Mouse (Mus musculus) brown adipose tissue, adult 24 weeks (tissue): ENCODE data around the gene Map1lc3b. TPM values are rescaled to one million over a fixed set of nuclear protein-coding genes. Genes with fewer than 3 reads are reported as not detected.
A peak's percentile ranks its signal among the peaks of the same experiment; 100 is the strongest.

Source experiments
- H3K27ac ChIP-seq: fragments of 200-500 bp; replicated peaks from 2 replicates; pipeline ENCODE4 v1.5.1; 2012; ENCODE audit warnings: low read depth, mild to moderate bottlenecking, low read length
- H3K4me1 ChIP-seq: fragments of 200-500 bp; 2 replicates; pipeline ENCODE4 v1.6.1; 2012; ENCODE audit warnings: low read length, mixed read lengths; ENCODE audit not compliant: control insufficient read depth, insufficient read depth, insufficient read length
- H3K4me3 ChIP-seq: fragments of 200-500 bp; 2 replicates; pipeline ENCODE4 v1.5.1; 2012; ENCODE audit warnings: low read depth, mild to moderate bottlenecking, low read length, moderate library complexity; ENCODE audit not compliant: insufficient read depth
- polyA plus RNA-seq: library from polyadenylated mRNA; stranded (reverse); fragments of >200 nt; gene quantifications from 2 replicates; pipeline ENCODE4 v1.2.4, GENCODE M21; 2012; ENCODE audit not compliant: missing spikeins, insufficient read depth, insufficient read length

Gene Map1lc3b
- polyA plus RNA-seq, 1 experiment: 275 TPM

DNA sequence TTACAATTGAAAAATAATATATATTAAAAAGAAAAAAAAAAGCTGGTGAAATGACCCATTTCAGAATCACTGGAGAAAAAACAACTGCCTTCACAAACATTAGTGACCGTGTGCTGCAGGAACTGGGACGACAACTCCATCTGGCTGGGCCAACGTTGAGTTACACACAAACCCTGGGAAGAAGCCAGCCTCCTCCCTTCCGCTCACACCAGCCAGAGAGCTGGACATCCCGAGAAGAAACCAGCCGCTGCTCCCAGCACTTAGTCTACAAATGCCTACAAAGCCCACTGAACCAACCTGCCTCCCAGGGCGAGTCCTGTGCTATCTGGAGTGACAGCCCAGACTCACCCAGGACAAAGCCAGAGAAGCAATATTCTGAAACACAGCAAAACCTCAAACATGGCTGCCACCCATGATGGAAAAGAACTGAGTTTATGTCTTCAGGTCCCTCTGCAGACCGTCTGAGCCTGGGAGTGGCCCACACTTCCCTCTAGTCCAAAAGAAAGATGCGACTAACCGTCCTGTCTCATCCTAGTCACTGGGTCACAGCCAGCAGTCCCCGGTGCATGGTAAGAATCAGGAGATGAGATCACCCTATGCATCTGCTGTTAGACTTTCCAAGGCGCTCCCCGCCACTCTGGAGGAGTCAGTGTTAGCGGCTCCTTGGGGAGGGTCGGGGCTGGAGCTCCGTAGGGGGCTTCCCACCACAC is 28.4 kb upstream of the Map1lc3b start:
- H3K27ac ChIP-seq: peak overlapping the region; percentile 46; the same call in 1 of the 2 replicates

DNA sequence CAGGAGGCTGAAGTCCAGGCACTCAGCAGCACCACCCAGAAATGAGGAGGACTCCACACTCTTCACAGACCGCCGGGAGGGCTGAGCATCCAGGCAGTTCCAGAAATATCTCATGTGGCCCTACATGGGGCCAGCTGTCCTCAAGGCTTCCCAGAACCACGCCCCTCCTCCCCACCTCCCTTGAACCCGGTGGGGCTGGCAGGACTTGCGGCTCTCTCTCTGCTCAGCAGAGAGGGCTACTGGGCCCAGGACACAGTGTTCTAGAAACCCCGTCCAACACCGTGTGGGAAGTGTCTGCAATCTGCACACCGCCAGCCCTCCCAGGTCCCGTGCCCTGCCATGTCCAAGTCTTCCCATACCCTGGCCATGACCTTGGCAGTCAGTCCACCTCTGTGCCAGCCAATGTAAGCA is 27.2 kb upstream of the Map1lc3b start:
- peak overlapping the region; percentile 37 for H3K27ac ChIP-seq
- H3K4me3 ChIP-seq: no peak overlapping the region
- peaks cover 12% of the 10 kb centered on the region; the same call in 1 of the 2 replicates for H3K4me1 ChIP-seq

More for the DNA sequence above, 28.4 kb upstream of the Map1lc3b start:
- 0 out of 2 replicates have a peak overlapping the region, but pooled peaks have one; percentile 3 for H3K4me3 ChIP-seq
- peaks cover 9% of the 10 kb centered on the region; the same call in 1 of the 2 replicates for H3K4me1 ChIP-seq

DNA sequence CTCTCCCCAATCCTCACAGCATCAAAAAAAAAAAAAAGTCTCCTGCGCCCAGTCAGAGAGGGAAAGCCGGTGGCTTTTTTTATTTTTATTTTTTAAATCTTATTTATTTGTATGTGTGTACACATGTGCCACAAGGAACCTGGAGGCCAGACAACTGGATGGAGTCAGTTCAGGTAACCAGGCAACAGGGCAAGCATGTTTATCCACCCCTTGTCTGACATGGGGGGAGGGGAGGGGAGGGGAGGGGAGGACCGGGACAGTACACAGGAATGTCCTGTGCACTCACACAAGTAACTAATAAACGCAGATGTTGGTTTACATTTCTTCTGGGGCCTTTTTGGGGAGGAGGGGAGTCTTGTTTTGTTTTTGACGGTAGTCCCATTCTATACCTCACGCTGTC is 26.5 kb upstream of the Map1lc3b start:
- Histone ChIP-seq H3K27ac (0 out of 2 replicates have a peak overlapping the region, but pooled peaks have one; percentile 37), H3K4me1 (peaks cover 15% of the 10 kb centered on the region; the same call in 1 of the 2 replicates), H3K4me3 (no peak overlapping the region)

DNA sequence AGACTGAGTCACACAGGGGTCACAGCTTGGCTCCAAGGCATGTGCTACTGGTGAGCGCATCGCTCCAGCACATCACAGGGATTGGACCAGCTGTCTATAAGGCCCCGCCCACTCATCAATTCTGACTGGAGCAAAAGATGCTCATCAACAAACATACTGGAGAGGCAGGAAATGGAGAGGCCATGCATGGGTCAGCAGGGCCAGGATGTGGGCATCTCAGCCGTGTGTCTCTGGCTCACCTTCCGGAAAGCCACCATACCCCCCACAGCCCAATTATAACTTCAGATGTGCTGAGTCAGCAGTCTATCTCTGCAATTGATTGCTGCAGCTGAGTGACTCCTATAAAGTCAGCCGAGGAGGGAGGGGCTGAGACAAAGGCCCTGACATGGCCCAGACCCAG is 21.8 kb upstream of the Map1lc3b start:
- no peak overlapping the region for H3K27ac ChIP-seq
- H3K4me3 ChIP-seq: no peak overlapping the region

DNA sequence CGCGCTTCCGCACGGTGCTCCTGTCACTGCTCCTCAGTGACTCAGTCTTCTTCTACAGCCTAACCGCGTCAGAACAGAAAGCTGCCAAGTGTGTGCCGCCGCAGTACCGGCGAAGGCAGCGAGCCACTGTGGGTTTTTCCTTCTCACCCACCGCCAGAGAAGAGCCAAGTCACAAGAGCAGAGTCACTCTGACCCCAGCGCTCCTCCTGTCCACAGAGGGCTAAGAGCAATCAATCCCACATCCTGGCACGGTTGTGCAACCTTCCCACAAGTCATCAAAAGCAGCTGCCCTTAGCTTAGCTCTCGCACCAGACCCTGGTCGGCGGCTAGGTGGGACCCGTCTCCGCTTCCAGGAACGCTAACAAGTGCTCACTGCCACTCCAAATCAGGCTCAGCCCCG is 19.8 kb upstream of the Map1lc3b start:
- Histone ChIP-seq H3K27ac (no peak overlapping the region; the same call in 1 of the 2 replicates), H3K4me1 (peaks cover 25% of the 10 kb centered on the region), H3K4me3 (peak overlapping the region; percentile 19; the same call in 1 of the 2 replicates)

More for the DNA sequence above, 21.8 kb upstream of the Map1lc3b start:
- H3K4me1 ChIP-seq: peaks cover 22% of the 10 kb centered on the region

DNA sequence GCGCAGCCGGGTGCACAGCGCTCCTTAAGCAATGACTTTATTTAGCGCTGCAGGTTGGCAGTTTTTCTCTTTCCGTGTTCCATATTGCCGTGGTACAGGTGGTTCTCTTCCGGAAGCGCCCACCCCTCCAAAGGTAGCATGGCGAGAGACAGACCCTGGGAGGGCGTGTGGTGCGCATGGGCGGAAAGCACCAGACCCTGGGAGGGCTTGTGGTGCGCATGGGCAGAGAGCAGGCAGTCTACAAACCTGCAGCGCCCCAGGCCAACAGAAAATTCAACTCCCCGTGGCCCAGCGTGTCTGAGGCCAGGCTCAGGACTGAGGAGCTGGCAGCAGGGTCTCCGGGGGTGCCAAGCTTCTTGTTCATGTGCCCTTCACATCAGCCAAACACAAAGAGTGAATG is 19.4 kb upstream of the Map1lc3b start:
- Histone ChIP-seq H3K4me1 (peaks cover 25% of the 10 kb centered on the region), H3K27ac (peak overlapping the region; percentile 31), H3K4me3 (no peak overlapping the region; the same call in 1 of the 2 replicates)

DNA sequence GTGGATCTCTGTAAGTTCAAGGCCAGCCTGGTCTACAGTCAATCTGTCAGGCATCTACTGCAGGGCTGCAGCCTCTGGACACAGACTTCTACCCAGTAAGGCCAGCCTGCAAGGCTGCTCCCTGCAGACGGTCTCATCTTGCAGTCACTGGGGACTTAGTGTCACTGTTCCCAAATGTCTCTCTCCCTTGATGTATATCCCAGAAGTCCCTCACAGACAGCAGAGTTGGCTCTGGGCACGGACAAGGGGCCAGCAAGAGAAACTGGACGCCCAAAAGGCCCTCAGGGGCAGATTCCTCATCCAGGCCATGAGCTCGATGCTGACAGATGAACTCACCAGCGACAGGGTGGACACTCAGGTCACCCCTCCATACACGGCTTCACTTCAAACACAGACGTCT is 18.0 kb upstream of the Map1lc3b start:
- H3K27ac ChIP-seq: no peak overlapping the region
- peaks cover 35% of the 10 kb centered on the region for H3K4me1 ChIP-seq
- H3K4me3 ChIP-seq: no peak overlapping the region

DNA sequence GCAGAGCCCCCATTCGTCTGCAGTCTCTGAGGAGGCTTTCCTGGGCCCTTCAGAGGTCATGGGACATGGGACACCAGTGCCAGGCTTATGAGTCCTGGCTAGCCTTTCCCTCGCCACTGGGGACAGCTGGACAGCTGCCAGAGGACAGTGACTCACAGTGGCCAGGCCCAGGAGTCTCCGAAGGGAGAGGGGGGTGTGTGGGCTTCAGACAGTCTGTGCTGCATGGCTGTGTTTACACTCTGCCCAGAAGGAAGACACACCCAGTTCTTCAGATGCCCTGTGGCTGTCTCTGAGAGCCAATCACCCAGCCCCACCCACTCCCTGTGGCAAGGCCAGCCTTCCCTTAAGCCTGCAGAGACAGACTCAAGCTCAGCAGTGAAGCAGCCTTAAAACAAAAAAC is 16.9 kb upstream of the Map1lc3b start:
- H3K4me1 ChIP-seq: peaks cover 33% of the 10 kb centered on the region
- no peak overlapping the region for H3K27ac ChIP-seq
- no peak overlapping the region for H3K4me3 ChIP-seq

DNA sequence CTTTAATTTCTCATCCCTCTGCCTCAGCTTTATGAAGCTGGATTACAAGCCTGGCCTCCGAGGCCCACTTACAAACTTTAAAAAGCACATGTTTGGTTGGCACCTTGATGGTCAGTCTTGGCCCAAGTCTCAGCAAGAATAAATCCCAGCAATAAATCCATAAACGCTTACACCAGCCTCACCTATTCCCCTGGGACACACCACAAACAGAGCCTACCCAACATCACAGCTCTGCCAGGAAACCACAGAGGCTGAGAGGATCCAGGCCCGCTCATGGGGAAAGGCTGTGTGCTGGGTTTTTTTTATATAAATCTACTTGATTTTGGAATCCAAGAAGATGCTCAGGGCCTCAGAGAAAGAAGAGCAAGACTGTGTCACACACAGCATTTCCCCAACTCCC is 14.5 kb upstream of the Map1lc3b start:
- no peak overlapping the region for H3K27ac ChIP-seq
- peaks cover 31% of the 10 kb centered on the region for H3K4me1 ChIP-seq
- no peak overlapping the region for H3K4me3 ChIP-seq

DNA sequence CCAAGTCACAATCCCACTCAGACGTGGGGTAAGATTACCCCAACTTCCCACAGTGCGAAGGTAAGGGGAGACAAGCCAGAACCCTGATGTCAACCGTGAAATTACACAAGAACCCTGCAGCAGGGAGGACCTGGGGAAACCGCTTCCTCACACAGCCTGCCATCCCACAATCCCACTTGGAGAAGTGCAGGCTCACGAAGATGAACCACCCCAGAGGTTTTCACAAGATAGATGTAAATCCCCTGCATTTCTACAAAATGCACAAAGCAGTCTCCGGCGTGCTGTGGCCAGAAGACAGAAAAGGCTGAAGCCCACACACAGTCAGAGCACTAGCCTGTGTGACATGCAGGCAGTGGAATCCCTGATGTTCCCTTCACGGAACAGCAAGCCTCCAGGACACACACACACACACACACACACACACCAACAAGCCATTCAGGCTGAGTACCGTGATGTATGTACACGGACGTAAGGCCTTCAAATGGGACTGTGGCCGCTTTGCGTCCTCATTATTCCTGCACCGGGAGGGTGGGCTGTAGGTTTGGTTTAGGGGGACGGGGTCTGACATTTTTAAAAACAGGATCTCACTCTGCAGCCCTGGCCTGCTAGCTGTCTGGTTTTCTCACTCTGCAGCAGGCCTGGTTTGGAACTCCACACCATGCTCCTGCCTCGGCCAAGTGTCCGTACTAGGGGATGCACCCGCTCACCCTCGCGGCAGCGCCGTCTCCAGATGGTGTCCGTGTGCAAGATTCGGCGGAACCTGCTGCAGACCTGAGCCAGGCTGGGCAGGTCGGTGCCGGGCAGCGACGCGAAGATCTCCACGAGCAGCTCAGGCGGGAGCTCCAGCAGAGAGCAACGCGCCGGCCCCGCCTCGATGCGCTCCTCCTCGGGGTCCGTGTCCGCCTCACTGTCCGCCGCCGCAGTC is 12.1 kb upstream of the Map1lc3b start:
- Histone ChIP-seq H3K4me3 (peak overlapping the region; percentile 86), H3K27ac (no peak overlapping the region), H3K4me1 (peaks cover 19% of the 10 kb centered on the region)

DNA sequence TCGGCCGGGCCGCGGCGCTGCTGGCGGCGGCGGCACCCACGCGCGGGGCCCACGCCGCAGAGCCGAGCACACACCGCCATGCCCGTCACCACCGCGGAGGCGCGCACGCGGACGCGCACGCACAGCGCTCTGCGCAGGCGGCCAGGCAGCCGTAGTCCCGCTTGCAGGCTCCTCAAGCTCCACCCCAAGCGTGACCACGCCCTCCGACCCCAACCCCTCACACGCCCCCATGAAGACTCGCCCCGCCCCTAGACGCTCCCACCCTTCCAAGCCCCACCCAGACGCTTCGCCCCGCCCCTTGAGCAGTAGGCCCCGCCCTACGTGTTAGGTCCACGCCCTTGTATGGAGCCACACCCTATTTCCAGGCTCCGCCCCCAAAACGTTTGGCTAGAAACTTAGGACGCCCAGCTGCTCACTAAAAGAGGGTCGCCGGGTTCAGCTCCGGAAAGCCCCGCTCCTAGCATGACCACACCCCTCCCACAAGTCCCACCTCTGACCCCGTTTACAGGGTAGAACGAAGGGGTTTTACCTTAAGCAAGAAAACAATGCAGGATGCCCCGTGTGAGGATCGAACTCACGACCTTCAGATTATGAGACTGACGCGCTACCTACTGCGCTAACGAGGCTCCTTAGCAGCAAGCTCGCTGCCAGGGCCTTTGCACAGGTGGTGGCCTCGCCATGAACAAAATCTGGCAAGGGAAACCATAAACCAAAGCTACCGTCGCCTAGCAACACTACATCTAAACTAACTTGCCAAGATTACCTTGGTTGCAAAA is 11.3 kb upstream of the Map1lc3b start, which contains the start of gene Fbxo31:
TSS of gene Fbxo31 (minus strand) at position 131 of the 776 bp plus-strand sequence.
- Histone ChIP-seq H3K27ac (no peak within 1 kb of the TSS), H3K4me1 (peaks cover 18% of the 10 kb centered on the region), H3K4me3 (peak within 1 kb of the TSS; percentile 86)

DNA sequence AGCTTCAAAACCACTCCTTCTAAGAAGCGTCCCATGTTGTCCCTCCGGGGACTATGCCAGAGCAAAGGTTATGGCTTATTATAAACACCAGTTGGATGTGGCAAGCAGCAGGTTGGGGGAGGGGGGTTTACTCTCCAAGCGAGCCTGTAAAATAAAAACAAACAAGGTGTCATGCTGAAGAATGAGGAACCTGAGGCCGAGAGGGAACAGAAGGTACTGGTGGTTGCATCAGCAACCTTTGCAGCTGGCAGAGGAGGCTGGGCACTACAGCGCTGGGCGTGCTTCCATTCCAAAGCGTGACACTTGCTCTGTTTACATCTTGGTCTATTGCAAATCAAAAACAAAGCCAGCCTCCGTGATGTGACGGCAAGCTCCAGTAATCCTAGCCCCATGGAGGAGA is 9.7 kb upstream of the Map1lc3b start:
- Histone ChIP-seq H3K27ac (0 out of 2 replicates have a peak overlapping the region, but pooled peaks have one; percentile 34), H3K4me3 (no peak overlapping the region), H3K4me1 (peaks cover 16% of the 10 kb centered on the region)

DNA sequence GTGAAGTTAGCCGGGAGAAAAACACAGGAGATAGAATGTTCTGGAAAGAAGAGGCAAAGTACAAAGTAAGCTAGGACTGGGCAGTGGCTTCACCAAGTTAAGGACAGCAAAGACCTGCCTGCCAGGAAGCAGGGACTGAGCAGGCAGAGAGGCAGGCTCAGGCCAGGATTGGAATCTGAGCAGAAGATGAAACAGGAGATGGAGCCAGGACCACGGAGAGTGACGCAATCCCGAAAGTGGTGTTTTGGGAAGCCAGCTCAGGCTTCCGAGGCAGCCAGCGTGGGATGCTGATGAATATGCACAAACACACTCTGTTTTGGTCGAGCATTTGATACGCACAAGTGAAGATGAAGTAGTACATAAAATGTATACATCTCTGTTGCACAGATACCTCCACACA is 6.5 kb upstream of the Map1lc3b start:
- peaks cover 5% of the 10 kb centered on the region; the same call in 1 of the 2 replicates for H3K4me1 ChIP-seq
- H3K4me3 ChIP-seq: no peak overlapping the region
- H3K27ac ChIP-seq: no peak overlapping the region

DNA sequence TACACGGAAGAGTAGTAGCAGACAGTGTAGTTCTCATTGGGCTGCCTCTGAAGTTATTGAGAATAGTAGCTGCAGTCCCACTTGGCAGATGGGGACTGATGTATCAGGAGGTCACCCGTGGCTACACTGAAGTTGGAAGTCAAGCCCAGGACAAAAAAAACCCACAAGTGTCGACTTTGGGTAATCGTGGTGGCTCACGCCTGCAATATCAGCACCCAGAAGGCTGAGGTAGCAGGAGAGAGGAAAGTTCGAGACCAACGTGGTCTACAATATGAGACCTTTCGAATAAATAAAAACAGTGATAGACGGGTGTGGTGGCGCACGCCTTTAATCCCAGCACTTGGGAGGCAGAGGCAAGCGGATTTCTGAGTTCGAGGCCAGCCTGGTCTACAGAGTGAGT is 5.4 kb upstream of the Map1lc3b start:
- H3K4me1 ChIP-seq: peaks cover 5% of the 10 kb centered on the region; the same call in 1 of the 2 replicates
- H3K27ac ChIP-seq: no peak overlapping the region
- H3K4me3 ChIP-seq: peak overlapping the region; percentile 79
